Mouse (Mus musculus) thymus, adult 2 months (tissue): ENCODE data around the gene Kcna1. TPM values are rescaled to one million over a fixed set of nuclear protein-coding genes. Genes with fewer than 3 reads are reported as not detected.

ENCODE experiments used
- DNase-seq: peaks from one replicate; pipeline ENCODE4 v3.0.0; 2021
- H3K27ac ChIP-seq: fragments of 200-500 bp; 2 replicates; pipeline ENCODE4 v1.5.1; 2012; ENCODE audit warnings: low read length, control low read depth; ENCODE audit not compliant: control insufficient read depth, insufficient read depth
- H3K27me3 ChIP-seq: fragments of 200-500 bp; 2 replicates; pipeline ENCODE4 v1.6.1; 2012; ENCODE audit warnings: mild to moderate bottlenecking, low read length, moderate library complexity, mixed read lengths; ENCODE audit not compliant: control insufficient read depth, insufficient read depth
- H3K36me3 ChIP-seq: fragments of 200-500 bp; 2 replicates; pipeline ENCODE4 v1.6.1; 2012; ENCODE audit warnings: mild to moderate bottlenecking, low read length, moderate library complexity; ENCODE audit not compliant: control insufficient read depth, insufficient read depth
- H3K4me1 ChIP-seq: fragments of 200-500 bp; replicated peaks from 2 replicates; pipeline ENCODE4 v1.6.1; 2012; ENCODE audit warnings: low read length; ENCODE audit not compliant: control insufficient read depth, insufficient read depth
- H3K4me3 ChIP-seq: fragments of 200-500 bp; 2 replicates; pipeline ENCODE4 v1.5.1; 2012; ENCODE audit warnings: mild to moderate bottlenecking, low read length, control low read depth, moderate library complexity; ENCODE audit not compliant: control insufficient read depth, insufficient read depth
- CTCF ChIP-seq: fragments of 200-500 bp; IDR thresholded peaks from 2 replicates; pipeline ENCODE4 v1.5.1; 2012; ENCODE audit warnings: mild to moderate bottlenecking, control low read depth, low read length, moderate library complexity, borderline replicate concordance; ENCODE audit not compliant: control insufficient read depth, poor library complexity, insufficient read depth; ENCODE audit errors: extremely low read depth
- POLR2A ChIP-seq: fragments of 200-500 bp; IDR thresholded peaks from 2 replicates; pipeline ENCODE4 v1.6.1; 2012; ENCODE audit warnings: mild to moderate bottlenecking, low read length, control low read depth, moderate library complexity; ENCODE audit not compliant: control insufficient read depth, poor library complexity, insufficient read depth; ENCODE audit errors: extremely low read depth
- WGBS: fragments of 180-500 bp; shearing (Covaris S2); methylation state at CpG from one replicate; pipeline ENCODE4 v1.1.7; 2018; 5-methylcytosine and 5-hydroxymethylcytosine counted together
- polyA plus RNA-seq: library from polyadenylated mRNA; depleted of rRNA; stranded (reverse); fragments of >200 nt; gene quantifications from 2 replicates; pipeline ENCODE4 v1.2.3, GENCODE M21; 2012

Kcna1 gene
- polyA plus RNA-seq, 1 experiment = 0.39 TPM

DNA sequence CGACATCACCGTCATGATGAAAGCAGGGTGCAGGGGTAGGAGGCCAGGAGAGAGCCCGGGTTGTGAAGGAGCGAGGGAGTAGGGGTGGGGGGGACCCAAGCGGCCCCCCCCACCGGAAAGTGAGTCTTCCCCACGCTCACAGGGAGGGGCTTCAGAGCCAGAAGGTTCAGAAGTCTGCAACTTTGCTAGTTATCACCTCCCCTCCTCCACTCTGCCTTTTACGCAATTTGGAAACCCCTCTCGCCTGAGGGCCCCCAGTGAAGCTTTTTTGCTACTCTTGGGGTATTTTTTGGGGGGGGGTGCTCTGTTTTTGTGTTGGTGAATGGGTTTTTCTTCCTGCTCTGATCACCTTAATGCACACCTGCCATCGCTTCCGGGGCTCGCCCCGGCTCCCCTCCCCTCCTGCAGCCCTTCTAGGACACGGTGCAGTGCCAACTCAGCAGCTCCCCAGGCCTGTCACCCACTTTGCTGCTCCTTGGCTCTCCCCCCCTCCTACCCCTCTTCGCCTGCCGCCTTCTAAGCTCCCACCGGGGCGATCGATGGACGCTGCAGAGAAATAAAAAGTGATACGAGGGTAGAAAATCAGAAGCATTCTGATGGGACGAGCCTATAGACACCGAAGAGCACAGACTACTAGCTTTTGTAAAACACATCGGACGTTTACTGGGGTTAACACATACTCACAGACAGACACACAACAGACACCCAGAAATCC, 2.7 kb downstream of the Kcna1 start:
- no peaks in the 10 kb centered on the region; the same call in 1 of the 2 replicates for H3K4me1 ChIP-seq
- no peak for TF ChIP-seq POLR2A
- TF ChIP-seq CTCF = no peak
- no peak for DNase-seq
- no peak overlapping the region for H3K27ac ChIP-seq
- H3K27me3 ChIP-seq = peaks cover 14% of the 10 kb centered on the region
- H3K36me3 ChIP-seq = no peaks in the 10 kb centered on the region
- WGBS = 6% methylated on average over 25 of the region's 25 CpGs
- H3K4me3 ChIP-seq = no peak overlapping the region

DNA sequence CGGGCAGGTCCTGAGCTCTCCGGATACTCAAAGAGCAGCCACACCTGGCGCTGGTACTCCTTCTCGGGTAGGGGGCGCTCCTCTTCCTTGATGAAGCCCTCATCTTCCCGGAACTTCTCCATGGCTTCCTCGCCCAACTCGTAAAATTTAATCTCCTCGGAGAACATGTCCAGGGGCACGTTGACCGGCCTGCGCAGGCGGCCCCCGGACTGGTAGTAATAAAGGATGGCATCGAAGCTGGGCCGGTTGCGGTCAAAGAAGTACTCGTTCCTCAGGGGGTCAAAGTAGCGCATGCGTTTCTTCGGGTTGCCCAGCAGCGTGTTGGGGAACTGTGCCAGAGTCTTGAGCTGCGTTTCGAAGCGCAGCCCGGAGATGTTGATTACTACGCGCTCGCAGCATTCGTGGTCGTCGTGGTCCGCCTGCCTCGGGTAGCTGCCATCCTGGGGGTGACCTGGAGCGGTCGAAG, 3.3 kb downstream of the Kcna1 start:
- DNase-seq = no peak
- Histone ChIP-seq H3K4me1 (no peaks in the 10 kb centered on the region; the same call in 1 of the 2 replicates), H3K36me3 (no peaks in the 10 kb centered on the region), H3K27me3 (peaks cover 14% of the 10 kb centered on the region), H3K4me3 (no peak overlapping the region), H3K27ac (no peak overlapping the region)
- TF ChIP-seq CTCF (no peak), POLR2A (no peak)
- 6% methylated on average over 36 of the region's 36 CpGs for WGBS

DNA sequence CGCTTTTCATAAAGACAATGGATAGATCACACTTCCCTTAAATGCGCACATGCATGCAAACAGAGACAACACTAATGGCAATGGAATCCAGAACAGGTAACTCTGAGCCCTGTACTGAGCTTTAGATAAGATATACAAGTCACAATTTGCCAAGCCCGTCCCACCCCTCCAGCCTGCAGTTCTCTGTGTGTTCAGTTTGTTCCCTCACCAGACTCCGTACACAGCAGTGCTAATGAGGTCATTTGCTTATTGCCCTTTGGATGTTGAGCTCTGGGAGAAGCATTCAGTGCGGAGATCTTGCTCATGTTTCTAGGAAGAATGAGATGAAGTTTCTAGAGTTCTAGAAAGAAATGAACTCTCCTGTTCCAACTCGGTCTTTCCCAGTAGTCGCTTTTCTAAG, 17.7 kb downstream of the Kcna1 start:
- Histone ChIP-seq H3K4me1 (no peaks in the 10 kb centered on the region), H3K4me3 (no peak overlapping the region), H3K27me3 (no peaks in the 10 kb centered on the region), H3K36me3 (no peaks in the 10 kb centered on the region), H3K27ac (no peak overlapping the region)
- WGBS = 90% methylated on average over 7 of the region's 7 CpGs
- TF ChIP-seq CTCF = no peak
- TF ChIP-seq POLR2A = no peak
- no peak for DNase-seq

DNA sequence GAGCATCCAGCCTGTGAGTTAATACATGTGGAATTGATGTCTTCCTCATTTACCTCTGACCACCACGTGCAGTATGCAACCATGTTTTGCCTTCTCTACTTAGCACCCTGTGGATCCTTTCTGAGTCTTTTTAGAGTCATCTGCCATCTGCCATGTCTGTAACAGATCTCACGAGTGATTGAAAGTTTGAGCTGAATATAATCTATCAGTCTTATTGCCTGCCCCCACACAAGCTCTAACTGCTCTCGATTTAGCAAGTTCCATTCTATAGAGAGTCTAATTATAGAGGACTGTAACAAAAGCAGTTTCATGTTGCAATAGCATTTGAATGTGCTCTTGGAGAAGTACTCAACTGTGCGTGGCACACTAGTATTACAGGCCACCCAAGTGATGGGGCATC, 27.7 kb downstream of the Kcna1 start:
- H3K36me3 ChIP-seq = no peaks in the 10 kb centered on the region
- 87% methylated on average over 4 of the region's 4 CpGs for WGBS
- no peaks in the 10 kb centered on the region for H3K4me1 ChIP-seq
- TF ChIP-seq CTCF (no peak), POLR2A (no peak)
- no peak for DNase-seq
- H3K27me3 ChIP-seq = no peaks in the 10 kb centered on the region
- no peak overlapping the region for H3K27ac ChIP-seq
- H3K4me3 ChIP-seq = no peak overlapping the region

DNA sequence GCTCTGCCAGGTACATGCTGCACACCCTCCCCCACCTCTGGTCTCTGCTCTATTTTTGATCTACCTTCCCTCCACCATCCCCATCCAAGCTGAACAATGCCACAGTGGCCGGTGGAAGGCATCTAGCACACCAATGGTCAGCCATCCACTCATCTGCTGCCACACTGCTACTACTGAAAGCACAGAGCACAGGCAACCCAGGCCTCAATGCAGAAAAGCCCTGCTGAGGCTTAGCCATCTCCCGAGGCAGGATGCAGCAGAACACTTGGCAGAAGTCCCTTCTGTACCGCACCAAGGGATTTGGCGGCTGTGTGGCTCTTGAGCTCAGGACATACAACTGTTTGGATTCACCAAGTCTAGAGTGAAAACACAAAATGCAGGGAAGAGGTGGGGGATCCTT, 35.4 kb downstream of the Kcna1 start:
- Histone ChIP-seq H3K36me3 (no peaks in the 10 kb centered on the region), H3K4me1 (no peaks in the 10 kb centered on the region), H3K4me3 (no peak overlapping the region), H3K27me3 (no peaks in the 10 kb centered on the region), H3K27ac (no peak overlapping the region)
- 76% methylated on average over 4 of the region's 4 CpGs for WGBS
- DNase-seq = no peak
- TF ChIP-seq CTCF (no peak), POLR2A (no peak)

DNA sequence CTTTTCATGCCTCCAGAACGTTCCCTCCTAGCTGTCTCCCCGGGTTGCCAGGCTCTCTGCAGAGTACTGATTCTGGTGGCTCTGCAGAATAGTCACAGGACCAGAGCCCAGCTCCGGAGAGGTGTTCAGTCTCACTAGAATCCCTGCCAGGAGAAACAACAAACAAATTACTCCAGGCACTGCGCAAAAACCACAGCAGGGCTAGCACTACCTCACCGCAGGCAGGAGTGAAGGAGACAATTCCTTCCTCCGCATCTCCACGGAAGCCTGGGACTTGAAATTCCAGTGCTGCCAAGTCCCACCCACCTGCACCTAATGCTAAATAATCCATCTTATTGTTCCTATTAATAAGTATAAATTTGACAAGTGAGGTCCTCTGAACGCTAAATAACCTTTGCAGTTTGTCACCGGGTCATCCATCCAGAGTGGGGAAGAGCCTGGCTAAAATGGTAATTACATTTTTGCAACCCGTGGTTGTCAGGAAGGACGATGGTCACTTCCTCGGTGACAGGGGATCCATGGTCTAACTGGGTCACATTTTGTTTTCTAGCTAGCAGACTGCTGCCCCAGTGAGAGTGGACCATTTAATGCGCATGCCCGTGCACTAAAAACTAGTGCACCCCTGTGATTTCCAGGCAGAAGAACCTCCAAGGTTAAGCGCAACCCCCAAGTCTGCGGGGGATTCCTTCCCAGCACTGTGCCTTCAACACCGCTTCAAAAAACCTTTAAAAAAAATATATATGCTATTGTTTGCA, 36.8 kb downstream of the Kcna1 start:
- Histone ChIP-seq H3K36me3 (no peaks in the 10 kb centered on the region), H3K27me3 (no peaks in the 10 kb centered on the region), H3K4me1 (no peaks in the 10 kb centered on the region), H3K27ac (no peak overlapping the region), H3K4me3 (no peak overlapping the region)
- no peak for DNase-seq
- TF ChIP-seq POLR2A (no peak), CTCF (no peak)
- WGBS = 84% methylated on average over 17 of the region's 17 CpGs
